Comparison of ENCODE assay signal across 9 mouse cellular contexts in the genomic region with DNA sequence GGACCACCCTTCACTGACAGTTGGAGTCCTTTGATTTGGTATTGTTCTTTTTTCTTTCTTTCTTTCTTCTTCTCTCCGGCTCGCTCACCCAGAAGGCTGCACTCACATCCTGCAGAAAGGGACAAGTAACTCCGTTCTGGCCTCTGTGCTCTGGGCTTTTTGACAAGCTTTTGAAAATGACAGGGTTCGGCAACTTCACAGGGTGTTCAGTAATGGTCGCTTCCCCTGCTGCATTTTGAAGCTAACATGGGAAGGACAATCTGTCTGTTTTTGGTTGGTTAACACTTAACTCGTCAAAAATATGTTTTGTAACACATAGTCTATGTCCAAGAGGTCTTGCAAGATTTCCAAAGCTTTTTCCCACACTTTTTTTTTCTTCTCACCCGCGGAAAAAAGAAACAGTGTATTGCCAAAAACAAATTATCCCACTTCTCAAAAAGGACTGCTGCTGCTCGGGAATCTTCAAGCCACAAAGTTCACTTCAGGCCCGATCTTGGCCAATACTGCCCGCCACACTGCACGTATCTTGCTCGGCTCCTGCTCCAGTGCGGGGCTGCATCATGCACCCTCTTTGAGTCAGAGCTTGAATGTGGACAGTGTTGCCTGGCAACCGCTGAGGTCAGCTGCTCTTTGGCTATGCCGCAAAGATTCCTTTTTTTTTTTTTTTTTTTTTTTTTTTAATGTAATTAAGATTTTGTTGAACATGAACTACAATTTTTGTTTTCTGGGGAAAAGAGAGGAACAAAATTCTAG.
DNase-seq lines count a peak whose midpoint lies in the region; ATAC-seq lines count a peak whose summit lies in the region.
"Had no signal": no experiment of that assay in that cellular context is flagged by ENCODE, and none has a peak within 500 bp of the region (broad histone marks: within the 10 kb centered on the region; RNA-seq: fewer than 3 reads in every experiment).

No protein-coding gene starts in this region.

- no peaks in the 10 kb centered on the region for H3K36me3 ChIP-seq in kidney, embryonic 15.5 days
- no peaks in the 10 kb centered on the region for H3K36me3 ChIP-seq in forebrain, embryonic 16.5 days (ENCODE audit: control insufficient read depth, insufficient read depth)
- H3K36me3 ChIP-seq: liver, embryonic 13.5 days had no signal

- H3K9ac ChIP-seq in kidney, embryonic 15.5 days = no peak overlapping the region
- H3K9ac ChIP-seq in forebrain, embryonic 16.5 days (replicated peaks; ENCODE audit: low read depth, low read length) = no peak overlapping the region
- H3K9ac ChIP-seq: liver, embryonic 13.5 days had no signal

- H3K4me3 ChIP-seq in kidney, embryonic 15.5 days (replicated peaks) = no peak overlapping the region
- no peak overlapping the region for H3K4me3 ChIP-seq in forebrain, embryonic 16.5 days (replicated peaks; ENCODE audit: low read length)
- H3K4me3 ChIP-seq: liver, embryonic 13.5 days had no signal

- H3K27ac ChIP-seq in kidney, embryonic 15.5 days = no peak overlapping the region
- no peak overlapping the region for H3K27ac ChIP-seq in forebrain, embryonic 16.5 days (ENCODE audit: low read length)
- H3K27ac ChIP-seq: liver, embryonic 13.5 days had no signal

- no peak for ATAC-seq in kidney, embryonic 15.5 days (replicated peaks; ENCODE audit: low FRiP score)
- ATAC-seq in forebrain, embryonic 16.5 days = peak; percentile 77
- ATAC-seq in erythroblast, adult 5-6 weeks (replicated peaks; ENCODE audit: low FRiP score, poor library complexity, severe bottlenecking) = no peak

- peak; percentile 8 for DNase-seq in kidney, postnatal 14 days
- DNase-seq in adrenal gland, postnatal 25 days = peak; percentile 37
- DNase-seq in lung, postnatal 4 days = peak; percentile 27 to 51
- no peak for DNase-seq in MN1 (ENCODE audit: low spot score)
- no peak for DNase-seq in left cerebral cortex, adult 11 months (ENCODE audit: low spot score)
- DNase-seq: liver, embryonic 13.5 days had no signal

- 81% methylated on average over 16 of the region's 16 CpGs for WGBS in kidney, embryonic 15.5 days
- 38% methylated on average over 16 of the region's 16 CpGs for WGBS in forebrain, embryonic 16.5 days

- H3K27me3 ChIP-seq in kidney, embryonic 15.5 days = no peaks in the 10 kb centered on the region
- no peaks in the 10 kb centered on the region for H3K27me3 ChIP-seq in forebrain, embryonic 16.5 days (replicated peaks; ENCODE audit: control insufficient read depth, insufficient read depth, low read length)
- H3K27me3 ChIP-seq: liver, embryonic 13.5 days had no signal

- no peaks in the 10 kb centered on the region for H3K4me1 ChIP-seq in kidney, embryonic 15.5 days
- H3K4me1 ChIP-seq in forebrain, embryonic 16.5 days (replicated peaks; ENCODE audit: control insufficient read depth, insufficient read depth, low read length) = no peaks in the 10 kb centered on the region
- H3K4me1 ChIP-seq: liver, embryonic 13.5 days had no signal

- H3K4me2 ChIP-seq in kidney, embryonic 15.5 days = no peak overlapping the region
- H3K4me2 ChIP-seq in forebrain, embryonic 16.5 days (ENCODE audit: low read length) = no peak overlapping the region
- H3K4me2 ChIP-seq: liver, embryonic 13.5 days had no signal

- no peaks in the 10 kb centered on the region for H3K9me3 ChIP-seq in kidney, embryonic 15.5 days (replicated peaks)
- H3K9me3 ChIP-seq in forebrain, embryonic 16.5 days (ENCODE audit: control insufficient read depth, low read length) = no peaks in the 10 kb centered on the region
- H3K9me3 ChIP-seq: liver, embryonic 13.5 days had no signal

Comparison
In these comparisons a context has a peak if more than half of its experiments do, and no peak if none do; other contexts are left out.
1. DNase-seq: peak in kidney, postnatal 14 days (single experiment), adrenal gland, postnatal 25 days (single experiment) and lung, postnatal 4 days (2 of 2); none in MN1 (single experiment) and left cerebral cortex, adult 11 months (single experiment).